Mouse (Mus musculus): ENCODE measurements at regions not wholly inside any gene's neighbourhood (a gene's known extent, or its start where the extent isn't known, plus 50 kb on each side); places are given as distances from the start of the nearest gene placed in this dataset.
A peak's percentile ranks its signal among the peaks of the same experiment; 100 is the strongest.
"Not testable (repeated sequence)": the region's sequence is repeated elsewhere in the genome, so short reads cannot be mapped to it uniquely, and the experiment has no call there.

DNA sequence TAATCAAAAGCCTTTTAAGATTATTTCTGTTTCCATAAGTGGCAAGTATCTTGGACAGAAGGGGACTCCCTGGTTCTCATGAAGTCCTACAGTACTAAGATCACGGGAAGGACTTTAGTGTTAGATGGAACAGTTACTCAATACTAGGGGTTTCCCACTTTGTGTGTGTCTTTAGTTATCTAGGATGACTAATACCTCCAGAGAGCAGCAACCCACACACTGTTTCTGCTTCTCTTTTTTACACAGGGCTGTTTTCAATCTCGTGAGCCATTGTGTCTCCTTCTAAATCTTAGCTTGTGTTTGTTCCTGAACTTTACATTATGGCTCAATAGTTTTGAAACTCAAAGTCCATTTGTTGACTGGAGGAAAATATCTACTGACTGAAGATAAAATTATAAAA lies 496.5 kb upstream of the Impg1 start:
- DNase-seq, result no peak
- intact Hi-C loops (cut with DNase I), result no loop called here

- intact Hi-C loops (cut with DNase I), result loop anchor here (10.0 kb wide), 1 partner anchor 272 kb away; no protein-coding TSS in a partner anchor
- peak; percentile 9 to 12 for DNase-seq
These were observed 477.7 kb upstream of the Impg1 start for GRCm38 (mm10) chr9:80942991-80943390.

- intact Hi-C loops (cut with DNase I), result loop anchor here (10.0 kb wide), 1 partner anchor 273 kb away; no protein-coding TSS in a partner anchor
These were observed 476.1 kb upstream of the Impg1 start for GRCm38 (mm10) chr9:80941424-80941823.

DNA sequence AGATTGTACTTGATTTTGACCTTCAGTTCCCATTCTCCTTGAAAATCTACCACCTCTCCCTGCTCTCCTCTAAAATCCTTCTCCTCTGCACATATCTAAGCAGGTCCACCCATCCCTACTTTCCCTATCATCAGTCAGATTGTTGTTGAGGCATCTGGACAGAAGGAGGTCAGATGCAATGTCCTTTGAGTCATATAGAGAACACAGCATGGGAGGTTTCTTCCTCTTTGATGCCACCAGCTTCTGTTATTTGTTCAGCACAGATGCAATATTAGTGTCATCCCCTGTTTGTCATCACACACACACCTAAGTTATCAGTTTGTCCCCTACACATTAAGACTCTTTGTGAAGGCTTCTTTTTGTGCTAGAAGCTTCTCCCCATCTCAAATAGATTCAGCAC lies 473.0 kb upstream of the Impg1 start:
- intact Hi-C loops (cut with DNase I), result no loop called here
- no peak for DNase-seq

More at GRCm38 (mm10) chr9:80941424-80941823, 476.1 kb upstream of the Impg1 start:
- DNase-seq, result no peak

DNA sequence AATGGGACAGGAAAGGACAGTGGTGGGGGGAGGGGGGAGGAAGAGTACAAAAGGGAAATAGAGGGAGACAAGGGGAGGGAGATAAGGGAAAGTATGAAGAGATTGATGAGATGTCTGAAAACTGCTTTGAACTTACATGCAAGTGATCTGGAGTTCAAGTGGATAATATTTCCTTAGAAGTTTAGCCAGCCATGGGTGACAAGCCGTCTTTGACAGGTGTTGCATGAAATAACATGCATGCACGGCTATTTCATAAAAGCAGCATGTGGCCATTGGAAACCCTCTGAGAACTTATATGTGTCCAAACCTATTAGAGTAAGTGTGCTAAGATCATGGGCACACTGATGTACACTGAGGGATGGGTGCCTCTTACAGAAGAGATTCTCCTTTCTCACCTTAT lies 465.3 kb upstream of the Impg1 start:
- intact Hi-C loops (cut with DNase I), result no loop called here
- no peak for DNase-seq

DNA sequence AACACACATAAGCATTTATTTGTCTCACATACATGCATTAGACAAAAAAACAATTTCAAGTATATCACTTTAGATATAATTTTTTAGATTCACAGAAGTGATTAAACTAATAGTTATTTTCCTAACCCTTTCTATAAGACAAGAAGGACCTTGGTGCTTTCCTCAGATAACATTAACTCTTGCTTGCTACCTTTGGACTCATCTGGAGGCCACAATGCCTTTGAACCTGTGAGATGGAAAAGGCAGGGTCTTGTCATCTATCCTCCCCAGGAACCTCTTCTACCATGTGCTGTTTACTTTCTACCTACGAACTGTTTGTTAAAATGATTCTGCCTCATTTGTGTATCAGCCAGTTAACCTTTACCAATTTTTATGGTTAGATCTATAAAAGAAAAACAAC lies 455.0 kb upstream of the Impg1 start:
- intact Hi-C loops (cut with DNase I), result no loop called here
- no peak for DNase-seq

DNA sequence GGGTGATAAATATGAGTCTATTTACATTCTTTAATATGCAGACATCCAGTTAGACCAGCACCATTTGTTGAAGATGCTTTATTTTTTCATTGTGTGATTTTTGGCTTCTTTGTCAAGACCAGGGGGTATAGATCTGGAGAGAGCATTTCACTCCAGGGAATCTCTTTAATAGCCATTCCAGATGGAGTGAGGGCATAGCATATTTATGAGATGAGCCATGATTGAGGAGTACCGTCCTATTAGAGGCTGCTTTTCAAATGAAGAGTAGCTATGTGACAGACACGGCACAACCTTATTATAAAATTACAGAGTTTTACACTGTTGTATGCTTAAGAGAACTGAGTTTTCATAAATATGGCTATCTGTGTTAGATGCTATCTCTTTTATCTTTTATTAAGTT lies 448.6 kb upstream of the Impg1 start:
- intact Hi-C loops (cut with DNase I), result no loop called here
- DNase-seq, result no peak

DNA sequence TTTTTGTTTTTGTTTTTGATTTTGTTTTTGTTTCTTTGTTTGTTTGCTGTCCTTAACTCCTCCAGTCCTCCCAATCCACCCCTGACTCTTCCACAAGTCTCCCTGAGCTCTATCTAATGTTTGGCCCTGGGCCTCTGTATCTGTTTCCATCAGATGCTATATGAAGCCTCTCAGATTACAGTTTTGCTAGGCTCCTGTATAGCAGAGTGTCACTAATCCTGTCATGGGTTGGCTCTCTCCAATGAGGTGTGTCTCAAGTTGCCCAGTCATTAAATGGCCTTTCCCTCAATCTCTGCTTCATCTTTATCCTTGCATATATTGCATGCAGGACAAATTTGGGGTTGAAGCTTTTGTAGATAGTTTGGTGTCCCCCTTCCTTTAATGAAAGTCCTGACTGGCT lies 446.9 kb upstream of the Impg1 start:
- no peak for DNase-seq
- intact Hi-C loops (cut with DNase I), result no loop called here

DNA sequence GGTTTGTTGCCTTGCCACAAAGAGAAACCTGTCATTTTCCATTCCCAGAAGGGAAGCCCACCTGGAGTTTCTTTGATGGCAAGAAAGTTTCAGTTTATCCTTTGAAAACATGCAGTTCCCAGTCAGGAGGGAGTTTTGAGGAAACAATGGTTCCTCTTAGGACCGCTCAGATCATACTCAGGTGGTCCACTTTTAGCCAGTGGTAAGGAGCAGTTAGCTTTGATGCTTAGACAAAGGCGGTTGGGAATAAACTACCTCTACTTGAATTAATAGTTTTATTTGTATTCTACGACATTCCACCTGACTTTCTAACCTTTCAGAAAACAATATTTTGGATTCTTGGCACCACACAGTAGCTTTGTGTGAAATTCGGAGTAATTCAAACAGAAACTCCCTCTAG lies 401.5 kb upstream of the Impg1 start:
- DNase-seq, result no peak
- intact Hi-C loops (cut with DNase I), result no loop called here

GRCm38 (mm10) chr9:80858998-80859397 lies 393.7 kb upstream of the Impg1 start:
- intact Hi-C loops (cut with DNase I), result no loop called here
- no peak for DNase-seq

- intact Hi-C loops (cut with DNase I), result no loop called here
- no peak for DNase-seq
These were observed 382.9 kb upstream of the Impg1 start for GRCm38 (mm10) chr9:80848190-80848589.

DNA sequence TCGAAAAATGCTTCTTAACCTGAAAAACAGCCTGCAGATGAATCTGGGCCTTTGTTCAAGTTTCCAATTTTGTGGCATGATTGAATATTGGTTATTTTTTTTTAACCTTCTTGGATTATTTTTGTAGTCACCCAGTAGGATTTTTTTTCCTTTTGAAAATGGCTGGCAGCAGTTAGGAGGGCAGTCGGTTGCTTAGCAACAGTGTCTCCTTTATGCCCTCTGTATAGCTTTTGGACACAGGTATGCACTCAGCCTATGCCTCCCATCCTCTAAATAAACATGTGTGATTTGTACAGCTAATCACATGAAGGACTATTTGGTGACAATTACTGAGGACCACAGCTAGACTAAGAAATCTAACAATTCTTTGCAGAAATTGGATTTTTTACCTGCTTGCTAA lies 367.5 kb upstream of the Impg1 start:
- intact Hi-C loops (cut with DNase I), result no loop called here
- no peak for DNase-seq

GRCm38 (mm10) chr9:80825346-80825745 lies 360.1 kb upstream of the Impg1 start:
- intact Hi-C loops (cut with DNase I), result no loop called here
- no peak for DNase-seq

GRCm38 (mm10) chr9:80820066-80820465 lies 354.8 kb upstream of the Impg1 start:
- intact Hi-C loops (cut with DNase I), result no loop called here

GRCm38 (mm10) chr9:80819070-80819469 lies 353.8 kb upstream of the Impg1 start:
- intact Hi-C loops (cut with DNase I), result no loop called here
- no peak for DNase-seq

More at GRCm38 (mm10) chr9:80820066-80820465, 354.8 kb upstream of the Impg1 start:
- DNase-seq, result no peak

GRCm38 (mm10) chr9:80813921-80814320 lies 348.6 kb upstream of the Impg1 start:
- intact Hi-C loops (cut with DNase I), result not testable (repeated sequence)

DNA sequence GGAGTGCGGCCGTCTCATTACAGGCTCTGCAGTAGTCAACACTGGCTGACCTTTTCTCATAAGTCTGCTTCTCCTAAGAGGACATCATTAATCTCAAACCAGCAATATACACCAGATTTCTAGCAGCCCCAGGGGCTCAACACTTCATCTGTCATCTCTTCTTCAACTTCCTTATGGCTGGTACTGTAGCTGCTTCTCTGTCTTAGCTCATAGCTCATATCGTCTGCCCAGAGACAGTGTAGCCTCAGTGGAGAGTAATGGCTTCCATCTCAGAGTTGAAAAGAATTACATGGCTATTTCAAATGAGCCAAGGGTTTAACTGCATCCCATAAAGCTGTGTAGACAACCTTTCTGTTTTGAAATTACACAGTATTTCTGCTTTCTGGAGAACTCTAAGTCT lies 326.2 kb upstream of the Impg1 start:
- intact Hi-C loops (cut with DNase I), result no loop called here
- no peak for DNase-seq

More at GRCm38 (mm10) chr9:80813921-80814320, 348.6 kb upstream of the Impg1 start:
- DNase-seq, result peak; percentile 9 to 13

GRCm38 (mm10) chr9:80774541-80774940 lies 309.3 kb upstream of the Impg1 start:
- intact Hi-C loops (cut with DNase I), result no loop called here
- no peak for DNase-seq

GRCm38 (mm10) chr9:80735806-80736205 lies 270.5 kb upstream of the Impg1 start:
- intact Hi-C loops (cut with DNase I), result not testable (repeated sequence)

GRCm38 (mm10) chr9:80732971-80733370 lies 267.7 kb upstream of the Impg1 start:
- intact Hi-C loops (cut with DNase I), result no loop called here
- DNase-seq, result no peak

More at GRCm38 (mm10) chr9:80735806-80736205, 270.5 kb upstream of the Impg1 start:
- not testable (repeated sequence) for DNase-seq

DNA sequence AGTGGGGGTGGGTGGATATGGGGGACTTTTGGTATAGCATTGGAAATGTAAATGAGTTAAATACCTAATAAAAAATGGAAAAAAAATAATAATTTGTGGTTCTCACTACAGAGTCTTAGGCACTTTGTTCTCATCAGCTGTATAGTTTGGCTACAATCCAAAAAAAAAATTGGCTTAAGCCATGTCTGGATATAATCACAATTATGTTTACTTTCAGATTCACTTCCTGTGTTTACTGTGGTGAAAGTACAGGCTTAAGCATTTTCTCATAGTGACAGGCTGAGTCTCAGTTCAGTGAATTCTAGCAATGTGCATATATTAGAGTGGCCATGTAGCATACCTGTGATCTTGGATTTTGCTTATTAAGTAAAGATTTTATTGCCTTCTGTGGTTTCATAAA lies 258.4 kb upstream of the Impg1 start:
- DNase-seq, result no peak
- intact Hi-C loops (cut with DNase I), result no loop called here

DNA sequence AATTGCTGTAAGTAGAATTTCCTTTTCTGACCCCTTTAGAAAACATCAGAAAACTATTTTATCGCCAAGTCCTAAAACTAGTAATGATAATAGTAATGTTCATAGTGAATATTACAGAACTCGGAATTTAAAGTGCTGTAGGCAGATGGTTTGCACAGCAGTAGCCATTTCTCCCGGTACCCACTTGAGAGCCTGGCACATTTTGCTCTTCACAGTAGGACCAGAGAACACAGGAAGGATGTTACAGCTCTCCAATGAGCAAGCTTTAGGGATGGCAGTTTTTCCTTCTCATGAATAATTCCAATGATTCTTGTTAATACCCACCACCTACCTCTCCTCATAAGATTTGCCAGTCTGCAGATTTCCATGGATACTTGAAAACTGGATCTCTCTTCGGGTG lies 253.2 kb upstream of the Impg1 start:
- intact Hi-C loops (cut with DNase I), result no loop called here

GRCm38 (mm10) chr9:80709781-80710180 lies 244.5 kb upstream of the Impg1 start:
- DNase-seq, result no peak

More for the DNA sequence above, 253.2 kb upstream of the Impg1 start:
- no peak for DNase-seq

More at GRCm38 (mm10) chr9:80709781-80710180, 244.5 kb upstream of the Impg1 start:
- intact Hi-C loops (cut with DNase I), result no loop called here

Data from heart, postnatal 10 days (tissue).